Mouse (Mus musculus) ovary, postnatal 36 days (tissue): Measurements from ENCODE around the gene Cyp2c54.
"Not testable (repeated sequence)": the region's sequence is repeated elsewhere in the genome, so short reads cannot be mapped to it uniquely, and the experiment has no call there.

Experiments used
- DNase-seq: peaks from one replicate; pipeline ENCODE4 v3.0.0; 2022; ENCODE audit warnings: low spot score, mixed read lengths

Cyp2c54 gene

GRCm38 (mm10) chr19:40073701-40074100 lies at the start of gene Cyp2c54:
Gene Cyp2c54 (minus strand): TSS chr19:40073827.
- DNase-seq, result no peak

GRCm38 (mm10) chr19:40119624-40120023 lies 46.0 kb upstream of the Cyp2c54 start:
- DNase-seq, result not testable (repeated sequence)

GRCm38 (mm10) chr19:40091111-40091510 lies 17.5 kb upstream of the Cyp2c54 start:
- DNase-seq, result no peak

DNA sequence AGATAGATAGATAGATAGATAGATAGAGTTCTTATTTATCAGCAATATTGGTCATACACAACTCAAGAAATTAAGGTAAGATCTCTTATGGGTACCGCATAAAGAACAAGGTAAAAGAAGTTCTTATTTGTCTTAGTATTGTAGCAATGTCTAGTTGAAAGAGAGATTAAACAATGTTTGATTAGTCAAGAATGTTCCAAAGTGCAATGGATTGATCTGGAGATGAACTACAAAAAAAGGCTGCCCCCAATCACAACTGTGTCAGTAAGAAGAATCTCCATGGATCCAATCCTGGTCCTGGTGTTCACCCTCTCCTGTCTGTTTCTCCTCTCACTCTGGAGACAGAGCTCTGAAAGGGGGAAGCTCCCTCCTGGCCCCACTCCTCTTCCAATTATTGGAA lies 15.8 kb upstream of the Cyp2c54 start, which contains the start of gene Cyp2c50:
Gene Cyp2c50, plus strand, starts transcription at position 268 of the 400 bp plus-strand sequence.
- DNase-seq, result not testable (repeated sequence)

DNA sequence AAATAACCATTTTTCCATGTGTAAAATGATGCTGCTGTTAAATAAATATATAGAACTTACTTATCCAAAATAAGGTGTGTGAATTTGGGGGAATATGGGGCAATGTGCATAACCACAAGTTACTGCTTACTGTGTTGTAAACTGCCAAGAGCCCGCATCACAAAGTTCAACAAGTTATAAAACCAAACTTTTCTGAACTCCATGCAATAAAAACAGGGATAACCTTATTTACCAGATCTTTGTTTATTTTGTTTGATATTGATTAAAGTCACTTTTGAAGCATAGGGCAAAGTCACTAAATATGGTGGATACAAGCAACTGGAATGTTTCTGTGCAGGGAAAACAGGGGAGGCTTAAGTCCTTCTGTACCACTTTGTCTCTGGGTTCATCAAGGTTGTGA lies 14.8 kb upstream of the Cyp2c54 start:
- DNase-seq, result no peak

- not testable (repeated sequence) for DNase-seq
These were observed 81.5 kb downstream of the Cyp2c54 start, which contains the start of gene Cyp2c37 for GRCm38 (mm10) chr19:39992140-39992539. Gene Cyp2c37 (plus strand): TSS chr19:39992424.

DNA sequence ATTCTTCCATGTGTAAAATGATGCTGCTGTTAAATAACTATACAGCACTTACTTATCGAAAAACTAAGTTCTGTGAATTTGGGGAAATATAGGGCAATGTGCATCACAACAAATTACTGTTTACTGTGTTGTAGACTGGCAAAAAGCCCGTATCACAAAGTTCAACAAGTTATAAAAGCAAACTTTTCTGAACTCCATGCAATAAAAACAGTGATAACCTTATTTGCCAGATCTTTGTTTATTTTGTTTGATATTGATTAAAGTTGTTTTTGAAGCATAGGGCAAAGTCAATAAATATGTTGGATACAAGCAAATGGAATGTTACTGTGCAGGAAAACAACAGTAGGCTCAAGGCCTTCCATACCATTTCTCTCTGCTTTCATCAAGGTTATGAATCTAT lies 84.2 kb downstream of the Cyp2c54 start:
- no peak for DNase-seq
